Mouse (Mus musculus) neutrophil, adult 59 days (primary cell): ENCODE data around the gene Pxmp4. TPM values are rescaled to one million over a fixed set of nuclear protein-coding genes. Genes with fewer than 3 reads are reported as not detected.

Experiments
- total RNA-seq, 2 experiments: library from RNA; stranded (reverse); gene quantifications; 1 replicate in 1 of 2; 2 replicates in 1 of 2; pipeline ENCODE4 v1.2.4; 2023

Gene Pxmp4
- total RNA-seq: 10 to 100 TPM; 15.6 to 16.3 TPM

GRCm38 (mm10) chr2:154603638-154604153, at the start of gene Pxmp4:
Gene Pxmp4 (minus strand): TSS chr2:154603708.

GRCm38 (mm10) chr2:154651363-154651762, 47.9 kb upstream of the Pxmp4 start, which contains the start of gene Chmp4b:
Gene Chmp4b (plus strand): TSS chr2:154651705.

GRCm38 (mm10) chr2:154613118-154614115, 9.9 kb upstream of the Pxmp4 start, which contains the start of the genes Zfp341 and 4930519P11Rik:
Gene Zfp341 (plus strand): TSS chr2:154613297.
Gene 4930519P11Rik (minus strand): TSS chr2:154613437.

GRCm38 (mm10) chr2:154569836-154570286, 33.6 kb downstream of the Pxmp4 start, which contains the start of gene E2f1:
Gene E2f1 (minus strand): TSS chr2:154569892.

GRCm38 (mm10) chr2:154558264-154559039, 45.1 kb downstream of the Pxmp4 start, which contains the start of gene Necab3:
Gene Necab3 (minus strand): TSS chr2:154558890.

GRCm38 (mm10) chr2:154551476-154551875, 52.0 kb downstream of the Pxmp4 start, which contains the start of gene Actl10:
Gene Actl10 (plus strand): TSS chr2:154551776.

GRCm38 (mm10) chr2:154546711-154547110, 56.8 kb downstream of the Pxmp4 start, which contains the start of gene 1700003F12Rik:
Gene 1700003F12Rik (plus strand): TSS chr2:154547085.

Other genes starting within 250 kb of the Pxmp4 start
- 1 to 10 TPM; 4.1 to 5.6 TPM for gene Cdk5rap1, start 230.7 kb downstream of the Pxmp4 start, total RNA-seq
- 1 to 10 TPM; 1.2 to 2.2 TPM for gene Snta1, start 195.6 kb downstream of the Pxmp4 start, total RNA-seq
- gene Cbfa2t2, start 167.2 kb downstream of the Pxmp4 start, total RNA-seq: 10 to 100 TPM; 17.1 to 28.7 TPM
- gene 1700003F12Rik, start 56.6 kb downstream of the Pxmp4 start, total RNA-seq: not detected
- gene Actl10, start 51.9 kb downstream of the Pxmp4 start, total RNA-seq: under 1 TPM in 1 of 2 experiments, not detected in 1; 0.51 TPM
- 1 to 10 TPM; 1.1 to 1.8 TPM for gene Necab3, start 44.8 kb downstream of the Pxmp4 start, total RNA-seq
- gene E2f1, start 33.8 kb downstream of the Pxmp4 start, total RNA-seq: 10 to 100 TPM; 17.8 to 21.5 TPM
- 1 to 10 TPM; 4.0 to 4.6 TPM for gene Zfp341, start 9.6 kb upstream of the Pxmp4 start, total RNA-seq
- not detected for gene 4930519P11Rik, start 9.7 kb upstream of the Pxmp4 start, total RNA-seq
- gene Chmp4b, start 48.0 kb upstream of the Pxmp4 start, total RNA-seq: 100 to 1,000 TPM; 181 to 190 TPM
- gene Gm14214, start 166.3 kb upstream of the Pxmp4 start, total RNA-seq: not detected
- 100 to 1,000 TPM; 176 to 184 TPM for gene Raly, start 187.4 kb upstream of the Pxmp4 start, total RNA-seq
- gene a, start 187.7 kb upstream of the Pxmp4 start, total RNA-seq: not detected